In the genomic region with DNA sequence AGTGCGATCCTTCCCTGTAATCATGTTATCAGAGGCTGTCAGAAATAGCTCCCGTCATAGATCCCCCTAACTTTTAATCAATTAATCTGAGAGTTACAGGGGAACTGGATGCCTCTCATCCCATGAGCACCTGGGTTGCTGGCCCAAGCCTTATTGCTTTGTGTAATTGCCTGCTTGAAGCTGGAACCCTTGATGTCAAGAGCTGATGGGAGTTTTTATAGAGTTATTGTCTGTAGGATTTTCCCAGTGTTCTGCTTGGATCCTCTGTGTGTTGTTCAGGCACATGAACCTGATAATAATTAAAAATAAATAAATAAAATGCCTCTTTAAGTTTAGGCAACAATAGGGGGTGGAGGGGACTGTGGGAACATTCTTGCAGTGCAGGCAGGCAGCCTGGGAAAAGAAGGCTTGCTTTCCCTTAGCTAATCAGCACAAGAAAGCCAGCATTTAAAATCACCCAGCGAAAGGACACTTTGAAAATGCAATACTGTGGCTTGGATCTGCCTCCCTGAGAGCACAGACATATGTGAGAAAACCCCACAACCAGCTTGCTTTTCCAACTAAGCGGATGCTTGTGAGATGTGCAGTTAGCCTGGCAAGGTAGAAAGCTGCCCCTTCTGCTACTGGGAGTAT, we compare ENCODE assay signal across 9 mouse cellular contexts. TPM values are rescaled to one million over a fixed set of nuclear protein-coding genes. Genes with fewer than 3 reads are reported as not detected.
DNase-seq lines count a peak whose midpoint lies in the region; ATAC-seq and TF ChIP-seq lines count a peak whose summit lies in the region.
"Had no signal": no experiment of that assay in that cellular context is flagged by ENCODE, and none has a peak within 500 bp of the region (broad histone marks: within the 10 kb centered on the region; RNA-seq: fewer than 3 reads in every experiment).

No protein-coding gene starts in this region.

- TF ChIP-seq CTCF in liver, postnatal 0 days (IDR thresholded peaks at IDR 0.05; ENCODE audit: low read depth): no peak

- no peaks in the 10 kb centered on the region for H3K36me3 ChIP-seq in kidney, embryonic 16.5 days (ENCODE audit: insufficient read depth, low read length)
- H3K36me3 ChIP-seq in embryonic facial prominence, embryonic 10.5 days (replicated peaks): no peaks in the 10 kb centered on the region; the same call in 1 of the 2 replicates
- H3K36me3 ChIP-seq in hindbrain, embryonic 14.5 days (replicated peaks; ENCODE audit: control insufficient read depth, insufficient read depth): no peaks in the 10 kb centered on the region
- H3K36me3 ChIP-seq in neural tube, embryonic 12.5 days: no peaks in the 10 kb centered on the region
- no peaks in the 10 kb centered on the region for H3K36me3 ChIP-seq in liver, postnatal 0 days (replicated peaks; ENCODE audit: insufficient read depth, low read length)
- H3K36me3 ChIP-seq: liver, embryonic 13.5 days had no signal

- no peaks in the 10 kb centered on the region for H3K27me3 ChIP-seq in kidney, embryonic 16.5 days (ENCODE audit: insufficient read depth, low read length)
- no peaks in the 10 kb centered on the region for H3K27me3 ChIP-seq in embryonic facial prominence, embryonic 10.5 days (replicated peaks; ENCODE audit: low read depth, poor library complexity, severe bottlenecking)
- H3K27me3 ChIP-seq in hindbrain, embryonic 14.5 days (ENCODE audit: control insufficient read depth, insufficient read depth, low read length): no peaks in the 10 kb centered on the region
- no peaks in the 10 kb centered on the region for H3K27me3 ChIP-seq in neural tube, embryonic 12.5 days (replicated peaks)
- H3K27me3 ChIP-seq in liver, postnatal 0 days (ENCODE audit: insufficient read depth, low read length): no peaks in the 10 kb centered on the region
- H3K27me3 ChIP-seq: liver, embryonic 13.5 days had no signal

- WGBS in kidney, embryonic 16.5 days: 57% methylated on average over 4 of the region's 4 CpGs
- 42% methylated on average over 4 of the region's 4 CpGs for WGBS in embryonic facial prominence, embryonic 10.5 days
- WGBS in hindbrain, embryonic 14.5 days: 11% methylated on average over 4 of the region's 4 CpGs
- 17% methylated on average over 4 of the region's 4 CpGs for WGBS in neural tube, embryonic 12.5 days
- 73% methylated on average over 4 of the region's 4 CpGs for WGBS in liver, postnatal 0 days (ENCODE audit: insufficient replicate concordance)

- no peak overlapping the region for H3K4me3 ChIP-seq in kidney, embryonic 16.5 days (ENCODE audit: low read length)
- H3K4me3 ChIP-seq in embryonic facial prominence, embryonic 10.5 days: no peak overlapping the region
- H3K4me3 ChIP-seq in hindbrain, embryonic 14.5 days (replicated peaks; ENCODE audit: low read length): no peak overlapping the region
- no peak overlapping the region for H3K4me3 ChIP-seq in neural tube, embryonic 12.5 days
- H3K4me3 ChIP-seq in liver, postnatal 0 days (ENCODE audit: low read depth, low read length): no peak overlapping the region
- H3K4me3 ChIP-seq: liver, embryonic 13.5 days had no signal

- TF ChIP-seq EP300 in liver, postnatal 0 days (IDR thresholded peaks at IDR 0.05; ENCODE audit: low read depth): no peak

- H3K4me2 ChIP-seq in kidney, embryonic 16.5 days (replicated peaks; ENCODE audit: low read depth, low read length): no peak overlapping the region
- H3K4me2 ChIP-seq in hindbrain, embryonic 14.5 days (replicated peaks): no peak overlapping the region
- peak overlapping the region; percentile 20; the same call in 1 of the 2 replicates for H3K4me2 ChIP-seq in neural tube, embryonic 12.5 days (replicated peaks)
- no peak overlapping the region for H3K4me2 ChIP-seq in liver, postnatal 0 days (ENCODE audit: low read depth, low read length)
- H3K4me2 ChIP-seq: liver, embryonic 13.5 days had no signal

- H3K4me1 ChIP-seq in kidney, embryonic 16.5 days (ENCODE audit: insufficient read depth, low read length): peaks cover 84% of the 10 kb centered on the region
- peaks cover 85% of the 10 kb centered on the region for H3K4me1 ChIP-seq in embryonic facial prominence, embryonic 10.5 days
- peaks cover 49% of the 10 kb centered on the region for H3K4me1 ChIP-seq in hindbrain, embryonic 14.5 days (replicated peaks; ENCODE audit: control insufficient read depth, insufficient read depth, low read length)
- peaks cover 80% of the 10 kb centered on the region for H3K4me1 ChIP-seq in neural tube, embryonic 12.5 days
- H3K4me1 ChIP-seq in liver, postnatal 0 days (ENCODE audit: insufficient read depth): peaks cover 36% of the 10 kb centered on the region

- no peak for DNase-seq in kidney, adult 9 months
- DNase-seq in embryonic facial prominence, embryonic 10.5 days (ENCODE audit: low spot score): no peak
- DNase-seq in hindbrain, embryonic 14.5 days (ENCODE audit: low spot score): no peak
- no peak for DNase-seq in liver, postnatal 0 days
- DNase-seq in spleen, adult 12 weeks (ENCODE audit: low spot score): no peak
- DNase-seq in spleen, postnatal 36 days (ENCODE audit: low spot score in 2 of 2): no peak
- DNase-seq: liver, embryonic 13.5 days had no signal

- H3K9me3 ChIP-seq in kidney, embryonic 16.5 days (ENCODE audit: low read length): no peaks in the 10 kb centered on the region
- no peaks in the 10 kb centered on the region for H3K9me3 ChIP-seq in embryonic facial prominence, embryonic 10.5 days
- no peaks in the 10 kb centered on the region for H3K9me3 ChIP-seq in hindbrain, embryonic 14.5 days (ENCODE audit: control insufficient read depth, low read length)
- no peaks in the 10 kb centered on the region for H3K9me3 ChIP-seq in neural tube, embryonic 12.5 days
- no peaks in the 10 kb centered on the region for H3K9me3 ChIP-seq in liver, postnatal 0 days (ENCODE audit: low read length)
- H3K9me3 ChIP-seq: liver, embryonic 13.5 days had no signal

- no peak for ATAC-seq in kidney, embryonic 16.5 days (ENCODE audit: low FRiP score, low TSS enrichment)
- peak; percentile 27; the same call in 1 of the 2 replicates for ATAC-seq in hindbrain, embryonic 14.5 days (ENCODE audit: low FRiP score)
- ATAC-seq in neural tube, embryonic 12.5 days (ENCODE audit: low FRiP score, low read depth): peak; percentile 64
- no peak for ATAC-seq in liver, postnatal 0 days

- H3K9ac ChIP-seq in kidney, embryonic 16.5 days (replicated peaks; ENCODE audit: low read length): 0 out of 2 replicates have a peak overlapping the region, but pooled peaks have one; percentile 13
- no peak overlapping the region for H3K9ac ChIP-seq in hindbrain, embryonic 14.5 days
- H3K9ac ChIP-seq in neural tube, embryonic 12.5 days: no peak overlapping the region
- H3K9ac ChIP-seq in liver, postnatal 0 days (replicated peaks): no peak overlapping the region
- H3K9ac ChIP-seq: liver, embryonic 13.5 days had no signal

- peak overlapping the region; percentile 96 for H3K27ac ChIP-seq in kidney, embryonic 16.5 days (ENCODE audit: low read length)
- H3K27ac ChIP-seq in embryonic facial prominence, embryonic 10.5 days (replicated peaks): peak overlapping the region; percentile 27
- H3K27ac ChIP-seq in hindbrain, embryonic 14.5 days: peak overlapping the region; percentile 61
- 0 out of 2 replicates have a peak overlapping the region, but pooled peaks have one; percentile 37 for H3K27ac ChIP-seq in neural tube, embryonic 12.5 days
- no peak overlapping the region for H3K27ac ChIP-seq in liver, postnatal 0 days (ENCODE audit: low read depth)
- H3K27ac ChIP-seq: liver, embryonic 13.5 days had no signal

RNA-seq across cellular contexts. Expression of a gene that starts 33.8 kb away (rescaled TPM):
- polyA plus RNA-seq in kidney, embryonic 16.5 days (2015; fragmentation: Nextera tagmentation; extraction: Ambion mirVana): 216 and 232 TPM in 2 replicates
- 294 and 297 TPM in 2 replicates for polyA plus RNA-seq in embryonic facial prominence, embryonic 10.5 days (2016; fragmentation: Nextera tagmentation; extraction: Ambion mirVana)
- polyA plus RNA-seq in hindbrain, embryonic 14.5 days (2014; fragmentation: Nextera tagmentation; extraction: Ambion mirVana): 155 and 163 TPM in 2 replicates
- polyA plus RNA-seq in neural tube, embryonic 12.5 days (2016; fragmentation: Nextera tagmentation; extraction: Ambion mirVana): 253 and 266 TPM in 2 replicates
- polyA plus RNA-seq in liver, postnatal 0 days (2015; fragmentation: Nextera tagmentation; extraction: Ambion mirVana): 12.1 and 12.2 TPM in 2 replicates

Comparison
In these comparisons a context has a peak if more than half of its experiments do, and no peak if none do; other contexts are left out.
1. ATAC-seq: peak in hindbrain, embryonic 14.5 days (single experiment) and neural tube, embryonic 12.5 days (single experiment); none in kidney, embryonic 16.5 days (single experiment) and liver, postnatal 0 days (single experiment).
2. RNA of a gene that starts 33.8 kb away (polyA plus RNA-seq): 294 to 297 TPM in embryonic facial prominence, embryonic 10.5 days, 253 to 266 TPM in neural tube, embryonic 12.5 days, 216 to 232 TPM in kidney, embryonic 16.5 days and 155 to 163 TPM in hindbrain, embryonic 14.5 days; 12.1 to 12.2 TPM in liver, postnatal 0 days; every median in the first group is over 10 times any median in the second.